Mouse (Mus musculus) heart, adult 9 months (tissue): Measurements from ENCODE around the gene Dct.
A peak's percentile ranks its signal among the peaks of the same experiment; 100 is the strongest.

Experiments
- DNase-seq, 2 experiments: peaks; one replicate each; pipeline ENCODE4 v3.0.0; 2022; ENCODE audit warnings: low spot score in 2 of 2

Dct gene

GRCm38 (mm10) chr14:118042963-118043362, 9.1 kb downstream of the Dct start:
- DNase-seq = peak; percentile 26 to 33

GRCm38 (mm10) chr14:118042066-118042762, 9.8 kb downstream of the Dct start:
- no peak for DNase-seq

- DNase-seq = no peak
Measured at GRCm38 (mm10) chr14:118040550-118041250, 11.3 kb downstream of the Dct start.

GRCm38 (mm10) chr14:118039074-118039473, 13.0 kb downstream of the Dct start:
- DNase-seq = peak; percentile 35 to 36

GRCm38 (mm10) chr14:118027564-118027963, 24.5 kb downstream of the Dct start:
- no peak for DNase-seq

- no peak for DNase-seq
Measured at GRCm38 (mm10) chr14:118021867-118022543, 30.0 kb downstream of the Dct start.

GRCm38 (mm10) chr14:118019314-118019713, 32.7 kb downstream of the Dct start:
- no peak for DNase-seq

- DNase-seq = no peak
Measured at GRCm38 (mm10) chr14:118013237-118013636, 38.8 kb downstream of the Dct start.

- no peak for DNase-seq
Measured at GRCm38 (mm10) chr14:118009541-118009940, 42.5 kb downstream of the Dct start.

- peak; percentile 23 to 43 for DNase-seq
Measured at GRCm38 (mm10) chr14:118005697-118006096, 46.3 kb downstream of the Dct start.

GRCm38 (mm10) chr14:118004434-118004833, 47.6 kb downstream of the Dct start:
- DNase-seq = no peak

- no peak for DNase-seq
Measured at GRCm38 (mm10) chr14:117993845-117994244, 58.2 kb downstream of the Dct start.

- no peak for DNase-seq
Measured at GRCm38 (mm10) chr14:117992600-117993256, 59.3 kb downstream of the Dct start.

GRCm38 (mm10) chr14:117990203-117990602, 61.8 kb downstream of the Dct start:
- DNase-seq = no peak

GRCm38 (mm10) chr14:117988444-117988843, 63.6 kb downstream of the Dct start:
- DNase-seq = no peak

- DNase-seq = no peak
Measured at GRCm38 (mm10) chr14:117981532-117981931, 70.5 kb downstream of the Dct start.

GRCm38 (mm10) chr14:117972576-117972975, 79.5 kb downstream of the Dct start:
- DNase-seq = no peak
